In genomic region chr2:72478921-72479320, GRCm38 (mm10) we compare ENCODE assay signal across 10 mouse cellular contexts. TPM values are rescaled to one million over a fixed set of nuclear protein-coding genes. Genes with fewer than 3 reads are reported as not detected.
DNase-seq lines count a peak whose midpoint lies in the region; ATAC-seq and TF ChIP-seq lines count a peak whose summit lies in the region.
"Had no signal": no experiment of that assay in that cellular context is flagged by ENCODE, and none has a peak within 500 bp of the region (broad histone marks: within the 10 kb centered on the region; RNA-seq: fewer than 3 reads in every experiment).

No protein-coding gene starts in this region.

- H3K9ac ChIP-seq in midbrain, embryonic 12.5 days (replicated peaks), result no peak overlapping the region
- H3K9ac ChIP-seq in midbrain, embryonic 15.5 days, result no peak overlapping the region
- H3K9ac ChIP-seq in liver, postnatal 0 days (replicated peaks), result no peak overlapping the region

- ATAC-seq in midbrain, embryonic 12.5 days (ENCODE audit: low FRiP score, low read depth), result no peak
- no peak for ATAC-seq in midbrain, embryonic 15.5 days (replicated peaks)
- no peak for ATAC-seq in liver, postnatal 0 days
- ATAC-seq: inflammation-experienced regulatory T-cells, adult 6 months; Patski had no signal

- peak overlapping the region; percentile 82 for H3K4me2 ChIP-seq in midbrain, embryonic 12.5 days (replicated peaks)
- H3K4me2 ChIP-seq in midbrain, embryonic 15.5 days, result no peak overlapping the region
- peak overlapping the region; percentile 92 for H3K4me2 ChIP-seq in liver, postnatal 0 days (ENCODE audit: low read depth, low read length)

- H3K27ac ChIP-seq in midbrain, embryonic 12.5 days (replicated peaks), result no peak overlapping the region
- H3K27ac ChIP-seq in midbrain, embryonic 15.5 days, result no peak overlapping the region
- no peak overlapping the region for H3K27ac ChIP-seq in liver, postnatal 0 days (ENCODE audit: low read depth)

- TF ChIP-seq EP300 in liver, postnatal 0 days (IDR thresholded peaks at IDR 0.05; ENCODE audit: low read depth), result no peak

- H3K4me3 ChIP-seq in midbrain, embryonic 12.5 days, result no peak overlapping the region
- H3K4me3 ChIP-seq in midbrain, embryonic 15.5 days, result no peak overlapping the region
- no peak overlapping the region for H3K4me3 ChIP-seq in liver, postnatal 0 days (ENCODE audit: low read depth, low read length)

- intact Hi-C loops in heart, postnatal 36 days (cut with DNase I), result no loop called here

- peak; percentile 15 for DNase-seq in heart, adult 11 months
- DNase-seq in heart, postnatal 36 days, result no peak
- DNase-seq in liver, postnatal 0 days, result no peak
- DNase-seq in thymus, postnatal 4 days, result peak; percentile 49
- DNase-seq in frontal cortex, adult 2 months (ENCODE audit: extremely low spot score in 1 of 2, low spot score in 1 of 2), result no peak
- DNase-seq in gastrocnemius, postnatal 10 days, result no peak

- H3K27me3 ChIP-seq in midbrain, embryonic 12.5 days, result peaks cover 16% of the 10 kb centered on the region
- H3K27me3 ChIP-seq in midbrain, embryonic 15.5 days (replicated peaks), result peaks cover 11% of the 10 kb centered on the region; the same call in 1 of the 2 replicates
- no peaks in the 10 kb centered on the region for H3K27me3 ChIP-seq in liver, postnatal 0 days (ENCODE audit: insufficient read depth, low read length)
- H3K27me3 ChIP-seq: Patski had no signal

- no peak for TF ChIP-seq CTCF in liver, postnatal 0 days (IDR thresholded peaks at IDR 0.05; ENCODE audit: low read depth)

- peaks cover 41% of the 10 kb centered on the region for H3K4me1 ChIP-seq in midbrain, embryonic 12.5 days
- H3K4me1 ChIP-seq in midbrain, embryonic 15.5 days, result peaks cover 29% of the 10 kb centered on the region
- H3K4me1 ChIP-seq in liver, postnatal 0 days (ENCODE audit: insufficient read depth), result peaks cover 26% of the 10 kb centered on the region

- no peaks in the 10 kb centered on the region for H3K9me3 ChIP-seq in midbrain, embryonic 12.5 days
- no peaks in the 10 kb centered on the region for H3K9me3 ChIP-seq in midbrain, embryonic 15.5 days
- no peaks in the 10 kb centered on the region for H3K9me3 ChIP-seq in liver, postnatal 0 days (ENCODE audit: low read length)

- H3K36me3 ChIP-seq in midbrain, embryonic 12.5 days, result peaks cover 30% of the 10 kb centered on the region
- no peaks in the 10 kb centered on the region for H3K36me3 ChIP-seq in midbrain, embryonic 15.5 days (replicated peaks)
- peaks cover 38% of the 10 kb centered on the region for H3K36me3 ChIP-seq in liver, postnatal 0 days (replicated peaks; ENCODE audit: insufficient read depth, low read length)

- 58% methylated on average over 13 of the region's 13 CpGs for WGBS in midbrain, embryonic 12.5 days
- 42% methylated on average over 13 of the region's 13 CpGs for WGBS in midbrain, embryonic 15.5 days
- WGBS in liver, postnatal 0 days (ENCODE audit: insufficient replicate concordance), result 78% methylated on average over 13 of the region's 13 CpGs

RNA-seq across cellular contexts. Expression of gene Cdca7, which starts 3.0 kb away (rescaled TPM):
- 1 to 10 TPM; 1.9 to 2.0 TPM for total RNA-seq in heart, postnatal 36 days (2021)
- polyA plus RNA-seq in midbrain, embryonic 12.5 days (2016; fragmentation: Nextera tagmentation; extraction: Ambion mirVana), result 126 and 129 TPM in 2 replicates
- polyA plus RNA-seq in midbrain, embryonic 15.5 days (2015; fragmentation: Nextera tagmentation; extraction: Ambion mirVana), result 21.3 and 21.5 TPM in 2 replicates
- polyA plus RNA-seq in liver, postnatal 0 days (2015; fragmentation: Nextera tagmentation; extraction: Ambion mirVana), result 26.4 and 31.7 TPM in 2 replicates
- polyA plus RNA-seq in frontal cortex, adult 2 months (2012; rRNA removed), result 24.5 and 29.6 TPM in 2 replicates
- total RNA-seq in gastrocnemius, postnatal 10 days (2021), result 1 to 10 TPM; 5.0 to 7.1 TPM

Comparison
In these comparisons a context has a peak if more than half of its experiments do, and no peak if none do; other contexts are left out.
1. DNase-seq: peak in heart, adult 11 months (single experiment) and thymus, postnatal 4 days (single experiment); none in heart, postnatal 36 days (0 of 2), liver, postnatal 0 days (single experiment), frontal cortex, adult 2 months (0 of 2) and gastrocnemius, postnatal 10 days (single experiment).